Mouse (Mus musculus): ENCODE data around the gene Spin1.
"Not testable (repeated sequence)": the region's sequence is repeated elsewhere in the genome, so short reads cannot be mapped to it uniquely, and the experiment has no call there.

GRCm38 (mm10) chr13:51078586-51078985 lies 22.1 kb upstream of the Spin1 start:
- not testable (repeated sequence) for TF ChIP-seq CTCF (IDR thresholded peaks at IDR 0.05; ENCODE audit: low read depth, low read length); POLR2A (IDR thresholded peaks at IDR 0.05; ENCODE audit: borderline replicate concordance, low read depth, low read length)
